Mouse (Mus musculus) right cerebral cortex, postnatal 4 days (tissue): ENCODE measurements around the gene Rbm33.
A peak's percentile ranks its signal among the peaks of the same experiment; 100 is the strongest.

Experiments used
- DNase-seq: peaks from one replicate; pipeline ENCODE4 v3.0.0-alpha.2; 2022

Gene Rbm33

DNA sequence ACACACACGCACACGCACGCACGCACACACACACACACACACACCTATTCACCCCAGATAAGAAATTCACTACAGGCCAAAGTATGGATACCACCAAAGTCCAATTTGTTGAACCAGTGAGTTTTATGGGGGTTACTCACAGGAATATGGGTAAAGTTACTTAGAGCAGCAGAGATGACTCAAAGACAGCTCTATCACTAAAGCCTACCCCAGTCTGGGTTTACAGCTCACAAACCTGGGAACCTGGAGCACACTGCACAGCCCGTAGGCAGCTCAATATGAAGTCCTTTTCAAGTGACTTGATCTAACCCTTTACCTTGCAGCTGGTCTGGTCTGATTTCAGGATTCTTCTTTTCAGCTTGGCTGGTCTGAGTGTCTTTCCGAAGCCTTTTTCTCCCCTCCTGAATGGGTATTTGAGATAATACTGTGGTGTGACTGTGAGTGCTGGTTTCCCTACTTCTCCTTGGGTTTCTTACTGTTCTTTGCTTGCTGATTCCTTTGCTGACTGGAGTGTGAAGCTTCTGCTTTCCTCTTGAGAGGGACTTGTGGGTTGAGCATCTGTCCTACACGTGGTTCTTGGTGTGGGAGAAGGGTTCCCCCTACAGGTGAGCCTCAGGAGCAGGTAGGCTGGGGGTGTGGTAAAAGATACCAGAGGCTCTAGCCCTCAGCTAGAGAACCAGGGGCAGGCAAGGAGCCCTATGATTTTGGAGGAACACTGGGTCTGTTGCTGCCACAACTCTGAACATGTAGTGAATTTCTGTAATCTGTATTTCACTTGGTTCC lies 12.3 kb downstream of the Rbm33 start:
- DNase-seq, result no peak

DNA sequence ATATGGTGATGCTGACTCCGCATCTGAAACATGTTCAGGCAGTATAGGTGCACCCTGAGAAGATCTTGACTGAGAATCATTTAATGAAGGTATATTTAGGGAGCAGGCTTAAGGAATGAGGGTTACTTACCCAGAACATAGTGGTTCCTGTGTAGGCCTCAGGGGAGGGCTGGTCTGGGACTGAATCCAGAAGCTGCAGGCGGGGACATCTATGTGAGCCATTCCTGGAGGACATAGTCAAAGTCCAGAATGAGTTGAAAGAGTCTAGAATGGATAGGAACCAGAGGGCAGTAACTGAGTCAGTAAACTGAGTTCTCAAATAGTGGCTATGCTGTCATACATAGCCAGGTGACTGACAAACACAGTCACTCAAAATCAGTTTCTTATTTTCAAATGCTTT lies 16.8 kb downstream of the Rbm33 start:
- DNase-seq, result no peak

DNA sequence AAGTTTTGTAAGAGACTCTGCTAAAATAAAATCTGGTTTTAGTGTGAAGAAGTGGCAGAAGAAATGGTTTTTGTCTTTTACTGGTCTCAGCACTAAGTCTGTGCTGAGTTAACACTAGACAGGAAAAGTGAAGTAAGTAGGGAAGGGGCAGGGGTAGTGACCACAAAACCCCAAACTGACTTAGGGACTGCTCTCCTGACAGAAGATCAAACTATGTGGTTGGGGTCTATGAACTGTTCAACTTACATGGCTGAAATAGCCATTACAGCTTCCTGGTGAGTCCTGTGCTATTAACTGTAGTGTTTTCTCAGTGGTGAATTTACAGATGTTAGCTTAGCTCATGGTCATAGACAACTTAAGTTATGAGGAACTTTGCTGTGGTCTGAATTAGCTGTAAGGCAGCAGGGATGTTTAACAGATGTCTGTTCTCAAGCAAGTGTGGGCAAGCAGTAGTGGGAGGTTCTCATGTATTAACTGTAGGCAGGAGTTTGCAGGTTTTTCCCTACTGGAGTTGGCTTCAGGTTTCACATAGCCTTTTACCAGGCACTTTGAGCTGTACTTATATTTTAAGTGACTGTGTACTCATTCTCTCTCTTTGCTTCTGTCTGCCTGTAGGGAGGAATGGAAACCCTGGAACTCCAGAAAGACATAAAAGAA lies 35.1 kb downstream of the Rbm33 start:
- no peak for DNase-seq

GRCm38 (mm10) chr5:28355614-28356013 lies 38.7 kb downstream of the Rbm33 start:
- DNase-seq, result no peak

- no peak for DNase-seq
Measured at GRCm38 (mm10) chr5:28360745-28361144, 43.8 kb downstream of the Rbm33 start.

- no peak for DNase-seq
Measured at GRCm38 (mm10) chr5:28368056-28368455, 51.1 kb downstream of the Rbm33 start.

GRCm38 (mm10) chr5:28370836-28371235 lies 53.9 kb downstream of the Rbm33 start:
- no peak for DNase-seq

DNA sequence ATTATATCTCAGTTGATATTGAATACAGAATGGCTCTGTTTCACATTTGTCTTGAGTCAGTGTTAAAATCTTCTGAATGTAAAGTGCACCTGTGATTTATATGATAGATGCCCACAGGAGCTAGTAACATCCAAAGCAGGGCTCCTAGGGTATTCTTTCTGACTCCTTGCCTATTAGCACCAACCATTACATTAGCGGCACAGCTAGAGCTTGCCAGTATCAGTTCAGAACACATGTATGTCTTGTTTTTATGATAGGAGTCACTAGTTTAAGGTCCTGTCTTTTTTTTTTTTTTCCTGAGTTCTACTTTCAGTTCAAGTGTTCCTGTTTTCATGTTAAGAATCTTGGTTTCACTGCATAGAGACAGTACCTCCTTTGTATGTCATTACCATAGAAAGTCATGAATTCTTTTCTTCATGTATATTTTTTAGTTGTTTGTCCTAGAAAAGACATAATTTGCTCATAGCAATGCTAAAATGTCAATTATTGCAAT lies 55.3 kb downstream of the Rbm33 start:
- DNase-seq, result no peak

- DNase-seq, result no peak
Measured at GRCm38 (mm10) chr5:28373498-28374427, 56.8 kb downstream of the Rbm33 start.

- DNase-seq, result no peak
Measured at GRCm38 (mm10) chr5:28377299-28377698, 60.4 kb downstream of the Rbm33 start.

DNA sequence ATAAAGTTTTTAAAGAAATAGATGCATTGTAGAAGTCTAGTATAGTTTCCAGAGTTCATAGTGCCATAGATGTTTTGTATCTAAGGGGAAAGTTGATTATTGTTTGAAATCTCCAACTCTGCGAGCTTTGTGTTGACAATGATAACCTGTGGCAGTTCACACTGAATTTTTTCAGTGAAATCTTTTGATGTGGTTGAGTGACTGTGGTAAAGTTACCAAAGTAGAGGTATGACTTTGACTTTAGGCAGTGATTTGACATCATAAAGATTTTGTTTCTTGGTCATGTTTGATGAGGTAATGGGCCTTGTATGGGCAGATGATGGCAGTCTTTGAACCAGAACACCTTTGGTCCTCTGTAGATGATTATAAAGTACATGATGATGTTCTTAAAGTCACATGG lies 65.4 kb downstream of the Rbm33 start:
- DNase-seq, result no peak

DNA sequence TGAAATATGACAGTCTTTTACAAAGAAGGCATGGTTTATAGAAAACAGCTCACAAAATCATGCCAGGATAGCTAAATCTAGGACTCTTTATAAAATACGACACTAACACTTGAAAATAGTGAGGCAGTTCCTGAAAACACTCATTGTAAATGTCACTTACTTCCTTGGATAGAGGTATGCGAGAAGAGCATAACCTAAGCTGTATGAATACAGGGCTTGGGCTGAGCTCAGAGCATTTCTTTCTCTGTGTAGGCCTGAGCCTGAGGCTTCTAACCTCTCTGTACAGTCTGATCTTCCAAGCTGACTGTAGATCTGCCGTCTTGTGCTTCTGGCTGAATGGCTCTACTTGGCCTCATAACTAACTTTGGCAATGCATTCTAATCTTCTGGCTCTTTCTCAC lies 69.9 kb downstream of the Rbm33 start:
- no peak for DNase-seq

DNA sequence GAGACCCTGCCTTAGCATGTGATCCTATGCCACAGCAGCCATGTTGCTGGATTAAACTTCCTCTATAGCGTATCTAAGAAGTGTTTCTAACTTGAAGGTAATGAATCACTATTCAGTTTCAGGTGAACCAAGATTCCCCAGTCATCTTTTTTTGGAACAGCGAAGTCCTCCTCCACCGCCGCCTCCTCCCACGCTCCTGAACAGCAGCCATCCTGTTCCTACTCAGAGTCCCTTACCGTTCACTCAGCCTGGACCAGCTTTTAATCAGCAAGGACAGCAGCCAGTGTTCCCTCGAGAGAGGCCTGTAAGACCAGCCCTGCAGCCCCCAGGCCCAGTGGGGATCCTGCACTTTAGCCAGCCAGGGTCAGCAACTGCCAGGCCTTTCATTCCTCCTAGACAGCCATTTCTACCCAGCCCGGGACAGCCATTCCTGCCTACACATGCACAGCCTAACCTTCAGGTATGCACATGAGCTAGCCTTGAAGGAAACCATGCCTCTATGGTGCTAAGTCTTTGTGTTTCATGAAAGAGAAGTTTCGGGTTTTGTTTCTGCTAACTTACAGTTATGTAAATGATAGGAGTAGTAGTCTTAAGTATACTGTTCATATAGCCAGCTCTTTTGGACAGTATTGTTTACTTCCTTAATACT lies 70.7 kb downstream of the Rbm33 start:
- no peak for DNase-seq

DNA sequence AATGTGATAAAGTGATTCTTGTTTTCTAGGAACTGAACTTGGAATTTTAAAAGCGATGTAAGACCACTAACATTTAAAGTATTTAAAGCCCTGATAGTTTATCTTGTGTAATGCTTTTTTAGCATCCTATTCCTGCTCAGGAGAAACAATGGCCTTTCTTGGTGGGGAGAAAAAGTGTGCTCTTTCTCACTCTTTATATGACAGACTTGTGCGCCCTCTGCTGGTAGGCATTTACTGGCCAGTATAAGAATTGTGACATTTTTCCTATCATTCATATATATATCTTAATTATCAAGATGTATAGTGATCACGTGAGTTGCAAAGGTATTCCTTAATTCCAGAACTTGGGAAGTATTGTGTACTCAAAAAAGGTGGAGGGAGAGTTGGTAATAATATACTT lies 71.3 kb downstream of the Rbm33 start:
- peak; percentile 86 for DNase-seq

DNA sequence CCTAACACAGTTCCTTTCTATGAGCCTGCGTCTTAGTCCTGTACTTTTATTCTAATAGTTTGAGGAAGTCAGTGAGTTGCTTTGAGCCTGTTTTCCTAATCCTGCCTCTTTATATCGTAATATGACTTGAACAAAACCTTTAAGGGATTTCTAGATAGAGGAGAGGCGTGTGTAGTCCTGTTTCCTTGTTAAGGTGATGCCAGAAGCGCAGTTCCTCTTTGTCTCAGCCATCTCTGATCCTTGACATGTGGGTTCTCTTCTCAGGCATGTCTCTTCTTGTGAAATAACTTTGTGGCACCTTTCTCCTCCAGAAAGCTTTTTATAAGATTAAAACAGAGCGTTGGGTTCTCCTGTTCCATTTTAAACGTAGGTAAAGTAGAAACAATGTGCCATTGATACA lies 73.3 kb downstream of the Rbm33 start:
- DNase-seq, result no peak

GRCm38 (mm10) chr5:28397344-28397743 lies 80.4 kb downstream of the Rbm33 start:
- no peak for DNase-seq

DNA sequence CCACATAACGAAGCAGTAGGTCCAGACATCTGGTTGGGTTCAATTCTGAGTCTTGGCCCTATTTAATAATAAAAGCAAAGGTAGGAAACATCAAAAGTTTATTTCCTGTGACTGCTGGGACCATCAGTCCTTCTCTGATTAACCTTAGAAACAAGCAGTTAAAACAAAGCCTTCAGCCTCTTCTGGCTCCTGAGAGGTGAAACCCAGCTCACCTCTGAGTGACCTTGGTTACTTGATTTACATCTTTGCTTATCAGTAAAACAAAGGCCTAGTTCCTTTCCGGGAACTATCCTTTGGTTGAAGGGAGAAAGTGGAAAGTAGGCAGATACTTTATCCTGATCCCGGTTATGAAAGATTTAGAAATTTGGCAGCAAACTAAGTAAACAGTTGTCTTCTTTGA lies 81.8 kb downstream of the Rbm33 start:
- no peak for DNase-seq

DNA sequence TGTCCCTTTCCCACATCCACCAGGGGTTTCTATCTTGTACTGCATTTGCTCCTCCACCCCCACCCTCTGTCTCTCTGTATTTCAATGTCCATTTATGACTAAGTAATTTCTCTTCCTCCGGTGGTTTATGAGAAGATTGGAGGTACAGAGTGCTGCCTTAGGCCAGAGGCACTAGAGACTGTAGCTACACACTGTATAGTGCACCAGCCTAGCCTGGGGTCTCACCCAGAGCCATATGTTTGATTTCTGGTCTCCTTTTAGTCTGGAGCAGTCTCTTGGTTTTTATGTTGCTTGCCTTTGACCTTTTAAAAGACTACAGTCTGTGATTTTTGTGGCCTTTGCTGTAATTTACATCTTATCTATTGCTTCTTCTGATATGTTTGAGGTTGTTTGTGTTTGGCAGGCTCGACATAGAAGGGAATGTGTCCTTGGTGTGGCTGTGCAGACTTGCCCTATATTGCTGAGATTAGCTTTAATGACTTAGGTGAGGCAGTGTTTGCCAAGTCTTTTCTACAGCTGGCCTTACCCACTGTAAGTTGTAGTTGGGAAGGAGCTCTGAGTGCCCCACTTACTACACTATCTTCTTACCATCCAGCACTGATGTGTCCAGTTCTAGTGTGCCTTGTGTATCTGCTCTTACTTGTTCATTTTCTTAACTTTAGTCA lies 82.7 kb downstream of the Rbm33 start:
- DNase-seq, result no peak

- no peak for DNase-seq
Measured at GRCm38 (mm10) chr5:28402756-28403155, 85.8 kb downstream of the Rbm33 start.

DNA sequence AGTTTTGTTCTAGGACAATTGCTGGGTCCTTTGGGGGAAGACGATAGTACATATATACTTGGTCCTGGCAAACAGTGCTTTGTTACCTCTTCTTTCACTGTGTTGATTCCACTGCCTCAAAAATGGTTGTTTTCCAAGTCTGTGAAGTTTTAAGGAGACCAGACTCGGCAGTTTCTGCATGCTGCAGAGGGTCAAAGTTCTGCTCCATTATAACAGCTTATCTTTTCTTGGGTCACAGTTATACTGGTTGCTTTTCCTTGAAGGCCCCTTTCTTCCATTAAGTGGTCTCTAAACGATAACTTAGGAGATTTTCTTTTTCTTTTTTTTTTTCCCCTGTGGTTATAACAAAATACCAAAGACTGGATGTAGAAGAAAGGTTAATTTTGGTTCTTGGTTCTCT lies 89.7 kb downstream of the Rbm33 start:
- DNase-seq, result no peak

GRCm38 (mm10) chr5:28412006-28412685 lies 95.2 kb downstream of the Rbm33 start:
- DNase-seq, result no peak

- no peak for DNase-seq
Measured at GRCm38 (mm10) chr5:28413533-28413932, 96.6 kb downstream of the Rbm33 start.
